Mouse (Mus musculus): ENCODE measurements around the gene Rin2. TPM values are rescaled to one million over a fixed set of nuclear protein-coding genes. Genes with fewer than 3 reads are reported as not detected.

Rin2 gene
- total and polyA plus RNA-seq, 3 experiments, result 0.44 TPM; not detected in 2

DNA sequence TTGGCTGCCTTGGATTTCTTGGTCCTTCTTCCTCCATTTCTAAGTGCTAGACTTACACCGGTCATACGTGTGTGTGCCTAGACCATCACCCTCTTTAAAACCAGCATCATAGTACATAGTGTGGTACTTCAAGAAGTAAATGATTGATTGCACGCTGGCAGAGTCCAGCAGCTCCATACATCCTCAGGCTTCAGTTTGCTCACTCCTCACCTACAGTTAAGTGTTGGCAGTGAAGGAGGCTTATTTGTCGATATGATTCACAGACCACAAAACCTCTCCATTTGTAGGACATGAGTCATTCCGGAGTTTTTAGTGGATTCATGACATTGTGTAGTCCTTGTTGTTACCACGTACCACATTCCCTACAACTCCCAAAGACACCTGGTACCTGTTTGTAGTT lies 168.3 kb downstream of the Rin2 start:
- no peaks in the 10 kb centered on the region for H3K27me3 ChIP-seq (ENCODE audit: insufficient read depth, low read length)
- DNase-seq (ENCODE audit: low spot score), result no peak
- TF ChIP-seq POLR2AphosphoS5 (IDR thresholded peaks at IDR 0.05; ENCODE audit: insufficient replicate concordance, low read depth, low read length) (no peak), GATA1 (IDR thresholded peaks at IDR 0.05; ENCODE audit: borderline replicate concordance, low read length) (no peak), CTCF (IDR thresholded peaks at IDR 0.05; ENCODE audit: low read depth, low read length) (no peak), TAL1 (conservative IDR thresholded peaks at IDR 0.05; ENCODE audit: low read depth, low read length) (no peak), GATA2 (IDR thresholded peaks at IDR 0.05; ENCODE audit: borderline replicate concordance, low read depth, low read length) (no peak)
- H3K4me3 ChIP-seq (ENCODE audit: low read depth, low read length), result no peak overlapping the region
- no peaks in the 10 kb centered on the region for H3K4me1 ChIP-seq (ENCODE audit: insufficient read depth, low read depth, low read length)
- H3K9me3 ChIP-seq (replicated peaks), result peaks cover 27% of the 10 kb centered on the region
- no peak for ATAC-seq (ENCODE audit: extremely low read depth, insufficient number of reproducible peaks, low FRiP score, poor library complexity, severe bottlenecking)
- H3K36me3 ChIP-seq (replicated peaks), result no peaks in the 10 kb centered on the region

DNA sequence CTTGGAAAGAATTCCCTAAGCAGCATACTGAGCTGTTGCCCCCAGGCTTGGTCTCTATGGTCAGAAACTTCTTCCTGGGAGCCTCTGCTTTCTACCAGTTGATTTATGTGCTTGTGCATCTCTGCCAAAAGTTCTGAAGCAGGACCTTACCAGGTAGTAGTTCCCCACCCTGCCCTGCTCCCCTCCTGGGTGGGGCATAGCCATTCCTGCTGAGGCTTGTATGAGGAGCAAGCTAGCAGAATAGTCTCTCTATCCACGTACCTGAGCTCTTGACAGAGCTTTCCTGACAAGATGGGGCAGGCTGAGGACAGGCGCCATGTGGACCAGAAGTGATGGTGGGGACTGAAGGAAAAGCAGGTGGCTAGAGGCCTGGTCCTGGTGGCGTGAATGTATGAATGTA lies 171.6 kb downstream of the Rin2 start:
- Histone ChIP-seq H3K36me3 (replicated peaks) (no peaks in the 10 kb centered on the region), H3K27me3 (ENCODE audit: insufficient read depth, low read length) (no peaks in the 10 kb centered on the region), H3K9me3 (replicated peaks) (peaks cover 32% of the 10 kb centered on the region), H3K4me3 (ENCODE audit: low read depth, low read length) (no peak overlapping the region), H3K4me1 (ENCODE audit: insufficient read depth, low read depth, low read length) (no peaks in the 10 kb centered on the region)
- ATAC-seq (ENCODE audit: extremely low read depth, insufficient number of reproducible peaks, low FRiP score, poor library complexity, severe bottlenecking) (no peak), DNase-seq (ENCODE audit: low spot score) (no peak)
- TF ChIP-seq GATA2 (IDR thresholded peaks at IDR 0.05; ENCODE audit: borderline replicate concordance, low read depth, low read length), result no peak
- no peak for TF ChIP-seq GATA1 (IDR thresholded peaks at IDR 0.05; ENCODE audit: borderline replicate concordance, low read length)
- TF ChIP-seq POLR2AphosphoS5 (IDR thresholded peaks at IDR 0.05; ENCODE audit: insufficient replicate concordance, low read depth, low read length), result no peak
- TF ChIP-seq TAL1 (conservative IDR thresholded peaks at IDR 0.05; ENCODE audit: low read depth, low read length), result no peak
- TF ChIP-seq CTCF (IDR thresholded peaks at IDR 0.05; ENCODE audit: low read depth, low read length), result no peak

DNA sequence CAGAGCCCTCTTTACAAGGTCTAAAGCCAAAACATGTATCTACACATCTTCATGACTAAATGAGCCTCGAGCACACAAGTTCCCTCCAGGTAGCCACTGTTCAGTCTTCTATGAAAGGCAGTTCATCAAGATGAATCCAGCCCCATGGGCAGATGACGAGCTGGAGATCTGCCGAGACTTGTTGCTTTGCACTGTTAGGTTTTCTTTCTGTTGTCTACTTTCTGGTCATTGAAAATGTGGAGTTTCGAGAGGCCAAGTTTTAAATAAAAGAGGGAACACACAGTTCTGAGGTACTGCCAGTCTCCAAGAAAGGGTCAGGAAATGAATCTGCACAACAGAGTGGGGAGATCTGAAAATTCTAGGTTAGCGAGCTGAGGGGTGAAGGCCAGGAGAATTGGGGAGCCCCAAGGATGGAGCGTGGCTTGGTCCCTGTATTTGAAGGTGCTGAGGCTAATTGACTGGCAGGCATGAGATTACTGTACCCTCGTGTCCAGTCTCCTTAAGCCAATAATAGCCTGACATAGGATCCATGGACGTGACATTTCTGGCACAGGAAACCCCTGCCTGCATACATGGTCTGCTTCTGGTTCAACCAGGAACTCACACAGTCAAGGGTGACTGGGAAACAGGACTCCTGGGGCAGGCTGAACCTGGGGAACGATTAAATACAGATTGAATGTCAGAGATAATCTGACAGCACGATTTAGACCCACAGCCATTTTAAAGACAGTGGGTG lies 174.3 kb downstream of the Rin2 start:
- Histone ChIP-seq H3K9me3 (replicated peaks) (peaks cover 38% of the 10 kb centered on the region), H3K27me3 (ENCODE audit: insufficient read depth, low read length) (no peaks in the 10 kb centered on the region), H3K36me3 (replicated peaks) (no peaks in the 10 kb centered on the region), H3K4me1 (ENCODE audit: insufficient read depth, low read depth, low read length) (no peaks in the 10 kb centered on the region), H3K4me3 (ENCODE audit: low read depth, low read length) (no peak overlapping the region)
- ATAC-seq (ENCODE audit: extremely low read depth, insufficient number of reproducible peaks, low FRiP score, poor library complexity, severe bottlenecking) (no peak), DNase-seq (ENCODE audit: low spot score) (no peak)
- TF ChIP-seq CTCF (IDR thresholded peaks at IDR 0.05; ENCODE audit: low read depth, low read length), result no peak
- no peak for TF ChIP-seq TAL1 (conservative IDR thresholded peaks at IDR 0.05; ENCODE audit: low read depth, low read length)
- TF ChIP-seq POLR2AphosphoS5 (IDR thresholded peaks at IDR 0.05; ENCODE audit: insufficient replicate concordance, low read depth, low read length), result no peak

DNA sequence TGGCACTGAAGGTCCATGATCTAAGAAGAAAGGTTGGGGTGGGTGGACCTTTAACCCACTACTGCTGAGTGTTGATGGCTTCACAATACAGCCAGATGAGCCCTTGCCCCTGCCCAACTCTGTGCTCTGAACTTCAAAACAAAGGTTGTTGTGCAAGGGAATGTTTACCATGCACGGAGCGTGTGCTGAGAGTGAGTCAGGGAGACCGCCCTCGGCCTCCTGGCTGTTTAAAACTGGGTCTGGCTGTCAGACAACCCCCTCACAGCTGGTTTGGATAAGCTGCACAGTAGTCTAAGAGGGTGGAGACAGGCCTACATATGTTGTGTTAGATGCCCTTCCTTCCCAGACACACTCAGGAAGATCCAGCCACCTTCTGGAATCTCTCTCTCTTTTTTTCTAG lies 175.8 kb downstream of the Rin2 start:
- H3K9me3 ChIP-seq (replicated peaks), result peaks cover 38% of the 10 kb centered on the region
- H3K27me3 ChIP-seq (ENCODE audit: insufficient read depth, low read length), result no peaks in the 10 kb centered on the region
- no peaks in the 10 kb centered on the region for H3K4me1 ChIP-seq (ENCODE audit: insufficient read depth, low read depth, low read length)
- no peaks in the 10 kb centered on the region for H3K36me3 ChIP-seq (replicated peaks)
- ATAC-seq (ENCODE audit: extremely low read depth, insufficient number of reproducible peaks, low FRiP score, poor library complexity, severe bottlenecking) (no peak), DNase-seq (ENCODE audit: low spot score) (no peak)
- H3K4me3 ChIP-seq (ENCODE audit: low read depth, low read length), result no peak overlapping the region
- TF ChIP-seq TAL1 (conservative IDR thresholded peaks at IDR 0.05; ENCODE audit: low read depth, low read length) (no peak), POLR2AphosphoS5 (IDR thresholded peaks at IDR 0.05; ENCODE audit: insufficient replicate concordance, low read depth, low read length) (no peak), GATA1 (IDR thresholded peaks at IDR 0.05; ENCODE audit: borderline replicate concordance, low read length) (no peak), CTCF (IDR thresholded peaks at IDR 0.05; ENCODE audit: low read depth, low read length) (no peak), GATA2 (IDR thresholded peaks at IDR 0.05; ENCODE audit: borderline replicate concordance, low read depth, low read length) (no peak)

DNA sequence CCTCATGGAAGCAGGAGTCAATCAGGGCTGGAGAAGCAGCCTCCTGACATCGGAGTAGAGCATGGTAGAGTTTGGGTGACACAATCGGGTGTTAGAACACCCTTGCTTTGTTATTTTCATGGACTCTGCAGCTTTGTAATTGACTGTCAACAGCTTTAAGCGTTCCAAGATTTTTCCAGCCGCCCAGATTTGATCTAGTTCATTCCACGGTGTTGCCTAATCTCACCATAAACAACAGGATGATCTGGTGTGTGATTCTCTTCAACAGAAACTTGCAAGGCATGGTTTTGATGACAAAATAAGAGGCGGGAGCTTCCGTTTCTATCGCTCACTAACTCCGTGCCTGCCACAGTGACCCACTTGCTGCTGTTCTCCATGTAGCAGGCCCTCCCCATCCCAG lies 180.8 kb downstream of the Rin2 start:
- H3K27me3 ChIP-seq (ENCODE audit: insufficient read depth, low read length), result no peaks in the 10 kb centered on the region
- peaks cover 54% of the 10 kb centered on the region for H3K9me3 ChIP-seq (replicated peaks)
- H3K4me3 ChIP-seq (ENCODE audit: low read depth, low read length), result no peak overlapping the region
- no peaks in the 10 kb centered on the region for H3K36me3 ChIP-seq (replicated peaks)
- no peaks in the 10 kb centered on the region for H3K4me1 ChIP-seq (ENCODE audit: insufficient read depth, low read depth, low read length)
- TF ChIP-seq GATA1 (IDR thresholded peaks at IDR 0.05; ENCODE audit: borderline replicate concordance, low read length) (no peak), GATA2 (IDR thresholded peaks at IDR 0.05; ENCODE audit: borderline replicate concordance, low read depth, low read length) (no peak), POLR2AphosphoS5 (IDR thresholded peaks at IDR 0.05; ENCODE audit: insufficient replicate concordance, low read depth, low read length) (no peak), TAL1 (conservative IDR thresholded peaks at IDR 0.05; ENCODE audit: low read depth, low read length) (no peak), CTCF (IDR thresholded peaks at IDR 0.05; ENCODE audit: low read depth, low read length) (no peak)
- DNase-seq (ENCODE audit: low spot score), result no peak
- ATAC-seq (ENCODE audit: extremely low read depth, insufficient number of reproducible peaks, low FRiP score, poor library complexity, severe bottlenecking), result no peak

DNA sequence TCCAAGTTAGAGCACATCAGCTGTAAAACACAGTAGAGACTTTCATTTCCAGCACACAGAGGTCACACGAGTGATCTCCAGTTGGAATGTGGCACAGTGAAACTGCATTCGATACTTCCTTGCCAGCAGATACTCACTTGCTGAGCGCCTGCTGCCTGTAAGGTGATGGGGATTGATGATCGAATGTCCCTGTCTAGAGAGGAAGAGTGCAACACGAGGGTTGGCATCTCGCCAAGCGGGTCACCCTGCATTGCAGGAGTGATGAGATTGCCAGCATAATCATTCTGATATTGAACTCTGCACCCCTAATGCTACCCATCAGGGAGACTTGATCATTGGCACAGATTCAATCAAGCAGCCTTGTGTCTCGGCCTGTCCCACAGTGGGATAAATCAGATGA lies 182.8 kb downstream of the Rin2 start:
- DNase-seq (ENCODE audit: low spot score) (no peak), ATAC-seq (ENCODE audit: extremely low read depth, insufficient number of reproducible peaks, low FRiP score, poor library complexity, severe bottlenecking) (no peak)
- TF ChIP-seq GATA2 (IDR thresholded peaks at IDR 0.05; ENCODE audit: borderline replicate concordance, low read depth, low read length) (no peak), CTCF (IDR thresholded peaks at IDR 0.05; ENCODE audit: low read depth, low read length) (no peak), TAL1 (conservative IDR thresholded peaks at IDR 0.05; ENCODE audit: low read depth, low read length) (no peak), POLR2AphosphoS5 (IDR thresholded peaks at IDR 0.05; ENCODE audit: insufficient replicate concordance, low read depth, low read length) (no peak), GATA1 (IDR thresholded peaks at IDR 0.05; ENCODE audit: borderline replicate concordance, low read length) (no peak)
- peaks cover 49% of the 10 kb centered on the region for H3K9me3 ChIP-seq (replicated peaks)
- no peaks in the 10 kb centered on the region for H3K4me1 ChIP-seq (ENCODE audit: insufficient read depth, low read depth, low read length)
- H3K27me3 ChIP-seq (ENCODE audit: insufficient read depth, low read length), result no peaks in the 10 kb centered on the region
- H3K36me3 ChIP-seq (replicated peaks), result no peaks in the 10 kb centered on the region
- H3K4me3 ChIP-seq (ENCODE audit: low read depth, low read length), result peak overlapping the region; percentile 15; the same call in 1 of the 2 replicates

Data from G1E (cell line).